Mouse (Mus musculus) small intestine, adult 2 months (tissue): ENCODE data around the gene Cyp2j5. TPM values are rescaled to one million over a fixed set of nuclear protein-coding genes. Genes with fewer than 3 reads are reported as not detected.

Experiments
- H3K27ac ChIP-seq: fragments of 200-500 bp; 2 replicates; pipeline ENCODE4 v1.5.1; 2012; ENCODE audit warnings: low read depth, low read length, control low read depth, inconsistent platforms; ENCODE audit not compliant: insufficient read depth
- H3K27me3 ChIP-seq: fragments of 200-500 bp; 2 replicates; pipeline ENCODE4 v1.6.1; 2012; ENCODE audit warnings: mild to moderate bottlenecking, moderate library complexity, low read length, inconsistent platforms; ENCODE audit not compliant: control insufficient read depth, insufficient read depth
- H3K36me3 ChIP-seq: fragments of 200-500 bp; 2 replicates; pipeline ENCODE4 v1.6.1; 2012; ENCODE audit warnings: mild to moderate bottlenecking, low read length, control low read depth, inconsistent platforms; ENCODE audit not compliant: control insufficient read depth, insufficient read depth
- H3K4me1 ChIP-seq: fragments of 200-500 bp; 2 replicates; pipeline ENCODE4 v1.6.1; 2012; ENCODE audit warnings: low read length, inconsistent platforms, mixed read lengths; ENCODE audit not compliant: control insufficient read depth, insufficient read depth, insufficient read length
- H3K4me3 ChIP-seq: fragments of 200-500 bp; 2 replicates; pipeline ENCODE4 v1.5.1; 2012; ENCODE audit warnings: low read depth, mild to moderate bottlenecking, control low read depth, inconsistent platforms, low read length, moderate library complexity
- CTCF ChIP-seq: fragments of 200-500 bp; IDR thresholded peaks from 2 replicates; pipeline ENCODE4 v1.5.1; 2012; ENCODE audit warnings: low read depth, mild to moderate bottlenecking, control low read depth, inconsistent platforms, low read length, moderate library complexity, mixed read lengths; ENCODE audit not compliant: insufficient replicate concordance, insufficient read length; ENCODE audit errors: extremely low read depth
- POLR2A ChIP-seq: fragments of 200-500 bp; IDR thresholded peaks from 2 replicates; pipeline ENCODE4 v1.6.1; 2012; ENCODE audit warnings: low read depth, mild to moderate bottlenecking, control low read depth, inconsistent platforms, low read length, moderate library complexity
- WGBS: fragments of 180-500 bp; shearing (Covaris S2); methylation state at CpG from one replicate; pipeline ENCODE4 v1.1.7; 2018; 5-methylcytosine and 5-hydroxymethylcytosine counted together
- polyA plus RNA-seq: library from polyadenylated mRNA; depleted of rRNA; stranded (reverse); fragments of >200 nt; gene quantifications from 2 replicates; pipeline ENCODE4 v1.2.3, GENCODE M21; 2012; rRNA removed

Cyp2j5 gene
- polyA plus RNA-seq: 0.05 TPM in 1 of 2 replicates, not detected in the other

DNA sequence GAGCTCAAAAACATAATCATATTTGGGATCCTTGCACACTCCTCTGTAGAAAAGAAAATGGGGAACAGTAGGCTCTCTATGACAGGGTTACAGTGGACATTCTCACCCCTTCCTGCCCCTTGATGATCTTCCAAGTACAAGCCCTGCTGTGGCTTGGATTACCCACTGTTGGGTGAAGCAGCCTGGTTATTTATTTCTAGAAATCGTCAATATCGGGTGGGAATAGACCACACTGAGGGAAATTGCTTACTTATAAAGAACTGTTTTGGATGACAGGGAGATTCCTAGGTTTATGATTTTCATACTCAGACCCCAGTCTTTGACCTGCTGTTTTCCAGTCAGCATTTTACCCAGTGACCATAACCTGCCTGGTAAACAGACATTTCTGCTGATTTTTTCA, at the start of gene Cyp2j5:
TSS of gene Cyp2j5 (minus strand) at position 164 of the 400 bp plus-strand sequence.
- WGBS: 87% methylated on average over 2 of the region's 2 CpGs
- Histone ChIP-seq H3K4me1 (no peaks in the 10 kb centered on the region), H3K27me3 (no peaks in the 10 kb centered on the region), H3K27ac (no peak within 1 kb of the TSS), H3K4me3 (no peak within 1 kb of the TSS), H3K36me3 (no peaks in the 10 kb centered on the region)
- TF ChIP-seq CTCF: no peak
- no peak for TF ChIP-seq POLR2A

- TF ChIP-seq CTCF (no peak), POLR2A (no peak)
- Histone ChIP-seq H3K4me3 (no peak overlapping the region), H3K4me1 (no peaks in the 10 kb centered on the region), H3K27me3 (no peaks in the 10 kb centered on the region), H3K27ac (no peak overlapping the region), H3K36me3 (no peaks in the 10 kb centered on the region)
- WGBS: 64% methylated on average over 2 of the region's 2 CpGs
Observed at GRCm38 (mm10) chr4:96705281-96705951, 41.5 kb upstream of the Cyp2j5 start.

DNA sequence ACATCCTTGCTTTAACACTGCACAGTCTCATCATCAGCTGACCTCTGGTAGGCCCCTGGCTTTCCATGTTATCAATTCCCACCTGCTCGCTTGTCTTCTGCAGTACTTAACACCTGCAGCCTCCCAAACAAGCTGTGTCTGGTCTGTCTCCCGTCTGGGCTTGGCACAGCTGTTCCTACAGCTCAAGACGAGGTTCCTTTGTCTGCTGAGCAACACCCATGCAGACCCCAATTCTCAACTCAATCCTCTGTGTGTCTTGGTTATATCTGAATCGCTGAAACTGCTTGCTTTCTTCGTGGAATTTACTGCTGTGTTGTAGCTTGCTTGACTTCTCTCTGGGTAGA, 34.2 kb upstream of the Cyp2j5 start:
- TF ChIP-seq CTCF: no peak
- Histone ChIP-seq H3K4me1 (no peaks in the 10 kb centered on the region), H3K27ac (no peak overlapping the region), H3K27me3 (no peaks in the 10 kb centered on the region), H3K4me3 (no peak overlapping the region), H3K36me3 (no peaks in the 10 kb centered on the region)
- 57% methylated on average over 5 of the region's 5 CpGs for WGBS

- no peaks in the 10 kb centered on the region for H3K27me3 ChIP-seq
- no peaks in the 10 kb centered on the region for H3K4me1 ChIP-seq
- no peaks in the 10 kb centered on the region for H3K36me3 ChIP-seq
- TF ChIP-seq POLR2A (no peak), CTCF (no peak)
- H3K27ac ChIP-seq: no peak overlapping the region
- H3K4me3 ChIP-seq: no peak overlapping the region
- WGBS: 81% methylated on average over 15 of the region's 15 CpGs
Observed at GRCm38 (mm10) chr4:96697511-96698217, 33.7 kb upstream of the Cyp2j5 start.

DNA sequence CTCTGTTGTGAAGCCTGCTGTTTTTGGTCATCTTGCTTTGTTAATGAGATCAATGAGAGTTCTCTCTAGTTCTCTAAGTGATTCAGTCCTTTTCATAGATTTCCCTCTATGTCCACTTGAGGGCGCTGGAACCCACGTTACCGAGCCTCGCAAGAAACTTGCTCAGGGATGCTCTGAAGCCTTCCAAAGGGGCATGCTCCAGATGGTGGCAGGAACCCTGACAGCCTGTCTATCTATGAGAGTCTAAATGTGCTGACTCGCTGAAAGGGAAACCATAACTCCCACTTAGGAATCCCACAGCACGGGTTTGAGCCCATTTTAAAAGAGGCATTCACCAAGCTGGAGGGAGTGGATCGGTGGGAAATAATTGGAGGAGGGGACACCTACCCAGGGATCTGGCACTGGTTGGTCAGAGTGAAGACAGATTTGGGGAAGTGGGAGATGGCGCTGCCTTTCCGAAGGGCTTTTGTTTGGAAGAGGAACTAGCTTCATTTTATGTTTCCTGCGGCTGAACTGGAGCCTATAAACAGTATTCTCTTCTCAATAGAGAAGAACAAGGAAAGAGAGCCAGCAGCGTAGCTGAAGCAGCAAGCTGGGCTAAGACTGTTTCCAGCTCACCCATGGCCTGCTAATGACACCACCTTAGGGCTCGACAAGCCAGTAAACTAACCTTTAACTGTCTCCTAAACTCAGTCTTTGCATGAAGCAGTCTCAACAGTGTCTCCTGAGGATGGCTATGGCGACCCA, 32.8 kb upstream of the Cyp2j5 start:
- TF ChIP-seq CTCF (peak; percentile 45; the same call in 1 of the 2 replicates), POLR2A (no peak)
- no peak overlapping the region for H3K27ac ChIP-seq
- no peak overlapping the region for H3K4me3 ChIP-seq
- H3K27me3 ChIP-seq: no peaks in the 10 kb centered on the region
- WGBS: 36% methylated on average over 13 of the region's 13 CpGs
- no peaks in the 10 kb centered on the region for H3K36me3 ChIP-seq
- H3K4me1 ChIP-seq: no peaks in the 10 kb centered on the region

DNA sequence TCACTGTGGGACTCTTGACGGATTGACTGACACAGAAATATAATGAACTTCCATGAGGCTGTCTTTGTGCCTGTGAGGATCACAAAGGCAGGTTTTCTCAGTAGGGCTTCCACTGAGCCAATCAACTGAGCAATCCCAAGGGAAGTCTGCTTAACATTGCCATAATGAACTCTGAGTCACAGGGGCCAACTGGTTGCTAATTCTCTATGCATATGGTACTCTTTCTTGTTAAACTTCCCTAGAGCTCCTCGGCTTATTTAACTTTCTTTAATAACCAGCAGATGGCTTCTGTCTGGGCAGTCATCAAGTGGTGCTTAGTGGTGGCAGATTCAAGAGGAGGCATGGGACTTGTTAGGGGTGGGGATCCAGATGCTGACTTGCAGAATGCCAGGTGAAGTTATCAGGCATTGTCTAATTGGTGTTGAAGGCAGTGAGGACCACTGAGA, 23.4 kb upstream of the Cyp2j5 start:
- Histone ChIP-seq H3K4me1 (no peaks in the 10 kb centered on the region), H3K4me3 (no peak overlapping the region), H3K27ac (no peak overlapping the region), H3K36me3 (no peaks in the 10 kb centered on the region), H3K27me3 (no peaks in the 10 kb centered on the region; the same call in 1 of the 2 replicates)
- TF ChIP-seq POLR2A (no peak), CTCF (no peak)
- WGBS: 77% methylated on average over 2 of the region's 2 CpGs

GRCm38 (mm10) chr4:96683474-96683873, 19.5 kb upstream of the Cyp2j5 start:
- Histone ChIP-seq H3K36me3 (no peaks in the 10 kb centered on the region), H3K4me3 (no peak overlapping the region), H3K4me1 (no peaks in the 10 kb centered on the region), H3K27ac (no peak overlapping the region), H3K27me3 (no peaks in the 10 kb centered on the region; the same call in 1 of the 2 replicates)
- TF ChIP-seq CTCF: no peak
- TF ChIP-seq POLR2A: no peak
- 31% methylated on average over 2 of the region's 2 CpGs for WGBS
